Mouse (Mus musculus) E14TG2a.4 (cell line): ENCODE measurements at regions not wholly inside any gene's neighbourhood (a gene's known extent, or its start where the extent isn't known, plus 50 kb on each side); places are given as distances from the start of the nearest gene placed in this dataset.

ENCODE experiments used
- CTCF ChIP-seq: conservative IDR thresholded peaks from 2 replicates; pipeline ENCODE4 v1.5.1; 2014; ENCODE audit warnings: low read length
- NANOG ChIP-seq: IDR thresholded peaks from 2 replicates; pipeline ENCODE4 v1.6.1; 2014; ENCODE audit warnings: borderline replicate concordance, low read length, mixed read lengths
- POU5F1 ChIP-seq: IDR thresholded peaks from 2 replicates; pipeline ENCODE4 v1.6.1; 2014; ENCODE audit warnings: low read length, borderline replicate concordance

- TF ChIP-seq CTCF: no peak
- TF ChIP-seq POU5F1: no peak
- TF ChIP-seq NANOG: no peak
These were observed 1110.4 kb upstream of the 4930412O13Rik start for GRCm38 (mm10) chr2:8770636-8771035.
